Mouse (Mus musculus): ENCODE measurements around the gene Tex44. TPM values are rescaled to one million over a fixed set of nuclear protein-coding genes. Genes with fewer than 3 reads are reported as not detected.

Gene Tex44
- polyA plus RNA-seq (2012; fragmentation: generic; extraction: Trizol) = not detected
- long read RNA-seq, experiment 1 = 0 reads
- long read RNA-seq, experiment 2 = 0 reads

GRCm38 (mm10) chr1:86426128-86426527 lies at the start of gene Tex44, which contains the start of gene Nmur1:
Gene Tex44, plus strand, starts transcription at chr1:86426329.
Gene Nmur1, minus strand, starts transcription at chr1:86426228.
- no peaks in the 10 kb centered on the region for H3K27me3 ChIP-seq (ENCODE audit: control insufficient read depth, insufficient read depth, insufficient read length)
- H3K79me3 ChIP-seq (ENCODE audit: low read depth) = no peaks in the 10 kb centered on the region
- TF ChIP-seq MYOD1 (IDR thresholded peaks at IDR 0.05; ENCODE audit: control insufficient read depth, insufficient read length, low read depth) (no peak), CEBPB (IDR thresholded peaks at IDR 0.05; ENCODE audit: low read depth) (no peak), CTCF (IDR thresholded peaks at IDR 0.05; ENCODE audit: control insufficient read depth, insufficient read depth, insufficient read length) (no peak), MAX (IDR thresholded peaks at IDR 0.05) (no peak), USF1 (IDR thresholded peaks at IDR 0.05; ENCODE audit: low read depth) (no peak), MYOG (IDR thresholded peaks at IDR 0.05; ENCODE audit: control insufficient read depth, extremely low read depth, insufficient read length) (no peak)
- H3K79me2 ChIP-seq (ENCODE audit: control insufficient read depth, insufficient read depth) = no peaks in the 10 kb centered on the region
- no peak within 1 kb of the TSS for H3K4me3 ChIP-seq (ENCODE audit: insufficient read depth, poor library complexity, severe bottlenecking)
- H3ac ChIP-seq (ENCODE audit: control insufficient read depth, insufficient read length, low read depth) = no peak within 1 kb of the TSS
- no peaks in the 10 kb centered on the region for H3K36me3 ChIP-seq (ENCODE audit: control insufficient read depth, insufficient read depth)

GRCm38 (mm10) chr1:86376354-86376753 lies 49.8 kb upstream of the Tex44 start:
- TF ChIP-seq USF1 (IDR thresholded peaks at IDR 0.05; ENCODE audit: low read depth) (no peak), CTCF (IDR thresholded peaks at IDR 0.05; ENCODE audit: control insufficient read depth, insufficient read depth, insufficient read length) (no peak), FOSL1 (IDR thresholded peaks at IDR 0.05; ENCODE audit: insufficient read depth, low read length, poor library complexity, severe bottlenecking) (no peak), MYOD1 (IDR thresholded peaks at IDR 0.05; ENCODE audit: control insufficient read depth, insufficient read length, low read depth) (no peak), CEBPB (IDR thresholded peaks at IDR 0.05; ENCODE audit: low read depth) (no peak), MAX (IDR thresholded peaks at IDR 0.05) (no peak), MYOG (IDR thresholded peaks at IDR 0.05; ENCODE audit: control insufficient read depth, extremely low read depth, insufficient read length) (no peak)
- Histone ChIP-seq H3ac (ENCODE audit: control insufficient read depth, insufficient read length, low read depth) (no peak overlapping the region), H3K79me2 (ENCODE audit: control insufficient read depth, insufficient read depth) (no peaks in the 10 kb centered on the region), H3K36me3 (ENCODE audit: control insufficient read depth, insufficient read depth) (no peaks in the 10 kb centered on the region), H3K27me3 (ENCODE audit: control insufficient read depth, insufficient read depth, insufficient read length) (no peaks in the 10 kb centered on the region), H3K79me3 (ENCODE audit: low read depth) (no peaks in the 10 kb centered on the region), H3K4me3 (ENCODE audit: insufficient read depth, poor library complexity, severe bottlenecking) (no peak overlapping the region)

- H3K4me3 ChIP-seq (ENCODE audit: insufficient read depth, poor library complexity, severe bottlenecking) = no peak overlapping the region
- no peaks in the 10 kb centered on the region for H3K79me3 ChIP-seq (ENCODE audit: low read depth)
- H3K36me3 ChIP-seq (ENCODE audit: control insufficient read depth, insufficient read depth) = no peaks in the 10 kb centered on the region
- H3ac ChIP-seq (ENCODE audit: control insufficient read depth, insufficient read length, low read depth) = no peak overlapping the region
- no peak for TF ChIP-seq MYOG (IDR thresholded peaks at IDR 0.05; ENCODE audit: control insufficient read depth, extremely low read depth, insufficient read length)
- TF ChIP-seq MYOD1 (IDR thresholded peaks at IDR 0.05; ENCODE audit: control insufficient read depth, insufficient read length, low read depth) = no peak
- no peak for TF ChIP-seq USF1 (IDR thresholded peaks at IDR 0.05; ENCODE audit: low read depth)
- no peak for TF ChIP-seq CEBPB (IDR thresholded peaks at IDR 0.05; ENCODE audit: low read depth)
- no peak for TF ChIP-seq MAX (IDR thresholded peaks at IDR 0.05)
- no peak for TF ChIP-seq FOSL1 (IDR thresholded peaks at IDR 0.05; ENCODE audit: insufficient read depth, low read length, poor library complexity, severe bottlenecking)
- TF ChIP-seq CTCF (IDR thresholded peaks at IDR 0.05; ENCODE audit: control insufficient read depth, insufficient read depth, insufficient read length) = no peak
- H3K79me2 ChIP-seq (ENCODE audit: control insufficient read depth, insufficient read depth) = no peaks in the 10 kb centered on the region
- H3K27me3 ChIP-seq (ENCODE audit: control insufficient read depth, insufficient read depth, insufficient read length) = peaks cover 5% of the 10 kb centered on the region
Observed at GRCm38 (mm10) chr1:86378662-86379061, 47.5 kb upstream of the Tex44 start.

- no peak overlapping the region for H3ac ChIP-seq (ENCODE audit: control insufficient read depth, insufficient read length, low read depth)
- TF ChIP-seq CTCF (IDR thresholded peaks at IDR 0.05; ENCODE audit: control insufficient read depth, insufficient read depth, insufficient read length) = no peak
- TF ChIP-seq MYOG (IDR thresholded peaks at IDR 0.05; ENCODE audit: control insufficient read depth, extremely low read depth, insufficient read length) = no peak
- TF ChIP-seq MAX (IDR thresholded peaks at IDR 0.05) = no peak
- TF ChIP-seq FOSL1 (IDR thresholded peaks at IDR 0.05; ENCODE audit: insufficient read depth, low read length, poor library complexity, severe bottlenecking) = no peak
- TF ChIP-seq CEBPB (IDR thresholded peaks at IDR 0.05; ENCODE audit: low read depth) = no peak
- TF ChIP-seq USF1 (IDR thresholded peaks at IDR 0.05; ENCODE audit: low read depth) = no peak
- no peak for TF ChIP-seq MYOD1 (IDR thresholded peaks at IDR 0.05; ENCODE audit: control insufficient read depth, insufficient read length, low read depth)
- H3K79me2 ChIP-seq (ENCODE audit: control insufficient read depth, insufficient read depth) = no peaks in the 10 kb centered on the region
- H3K79me3 ChIP-seq (ENCODE audit: low read depth) = no peaks in the 10 kb centered on the region
- H3K4me3 ChIP-seq (ENCODE audit: insufficient read depth, poor library complexity, severe bottlenecking) = no peak overlapping the region
- no peaks in the 10 kb centered on the region for H3K36me3 ChIP-seq (ENCODE audit: control insufficient read depth, insufficient read depth)
- H3K27me3 ChIP-seq (ENCODE audit: control insufficient read depth, insufficient read depth, insufficient read length) = peaks cover 5% of the 10 kb centered on the region
Observed at GRCm38 (mm10) chr1:86379161-86379569, 47.0 kb upstream of the Tex44 start.

- H3ac ChIP-seq (ENCODE audit: control insufficient read depth, insufficient read length, low read depth) = no peak overlapping the region
- TF ChIP-seq FOSL1 (IDR thresholded peaks at IDR 0.05; ENCODE audit: insufficient read depth, low read length, poor library complexity, severe bottlenecking) (no peak), CEBPB (IDR thresholded peaks at IDR 0.05; ENCODE audit: low read depth) (no peak), CTCF (IDR thresholded peaks at IDR 0.05; ENCODE audit: control insufficient read depth, insufficient read depth, insufficient read length) (peak; percentile 32)
- no peak overlapping the region for H3K4me3 ChIP-seq (ENCODE audit: insufficient read depth, poor library complexity, severe bottlenecking)
- peaks cover 13% of the 10 kb centered on the region for H3K27me3 ChIP-seq (ENCODE audit: control insufficient read depth, insufficient read depth, insufficient read length)
- H3K36me3 ChIP-seq (ENCODE audit: control insufficient read depth, insufficient read depth) = no peaks in the 10 kb centered on the region
- no peaks in the 10 kb centered on the region for H3K79me2 ChIP-seq (ENCODE audit: control insufficient read depth, insufficient read depth)
- no peaks in the 10 kb centered on the region for H3K79me3 ChIP-seq (ENCODE audit: low read depth)
Observed at GRCm38 (mm10) chr1:86381027-86381426, 45.1 kb upstream of the Tex44 start.

- Histone ChIP-seq H3K36me3 (ENCODE audit: control insufficient read depth, insufficient read depth) (no peaks in the 10 kb centered on the region), H3K79me3 (ENCODE audit: low read depth) (no peaks in the 10 kb centered on the region), H3K27me3 (ENCODE audit: control insufficient read depth, insufficient read depth, insufficient read length) (peaks cover 17% of the 10 kb centered on the region), H3K4me3 (ENCODE audit: insufficient read depth, poor library complexity, severe bottlenecking) (no peak overlapping the region), H3K79me2 (ENCODE audit: control insufficient read depth, insufficient read depth) (no peaks in the 10 kb centered on the region), H3ac (ENCODE audit: control insufficient read depth, insufficient read length, low read depth) (no peak overlapping the region)
- TF ChIP-seq MYOD1 (IDR thresholded peaks at IDR 0.05; ENCODE audit: control insufficient read depth, insufficient read length, low read depth) (no peak), CTCF (IDR thresholded peaks at IDR 0.05; ENCODE audit: control insufficient read depth, insufficient read depth, insufficient read length) (peak; percentile 56)
Observed at GRCm38 (mm10) chr1:86389230-86389629, 36.9 kb upstream of the Tex44 start.
